ENCODE assay signal across 30 mouse cellular contexts in the genomic region with DNA sequence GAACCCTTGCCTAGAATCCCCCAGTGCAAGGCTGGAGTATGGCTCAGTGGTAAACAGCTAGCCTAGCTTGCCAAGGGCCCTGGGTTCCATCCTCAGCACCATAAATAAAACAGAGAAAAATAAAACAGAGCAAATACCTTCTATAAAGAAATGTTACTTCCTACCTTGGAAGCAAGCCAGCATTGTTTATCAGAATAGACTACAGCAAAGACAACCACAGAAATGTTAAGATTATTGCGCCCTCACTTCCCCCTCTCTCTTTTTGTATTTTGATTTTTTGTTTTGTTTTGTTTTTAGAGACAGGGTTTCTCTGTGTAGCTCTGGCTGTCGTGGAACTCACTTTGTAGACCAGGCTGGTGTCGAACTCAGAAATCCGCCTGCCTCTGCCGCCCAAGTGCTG. TPM values are rescaled to one million over a fixed set of nuclear protein-coding genes. Genes with fewer than 3 reads are reported as not detected.
"Had no signal": no experiment of that assay in that cellular context is flagged by ENCODE, and none has a peak within 500 bp of the region (broad histone marks: within the 10 kb centered on the region; RNA-seq: fewer than 3 reads in every experiment).

No protein-coding gene starts in this region.

- H3K4me3 ChIP-seq: embryonic facial prominence, embryonic 10.5 days; embryonic facial prominence, embryonic 12.5 days; embryonic facial prominence, embryonic 13.5 days; embryonic facial prominence, embryonic 15.5 days; erythroblast, embryonic 14.5 days; forebrain, embryonic 10.5 days; forebrain, embryonic 12.5 days; forebrain, embryonic 13.5 days; forebrain, embryonic 15.5 days; gastrocnemius, adult 2 months; heart, adult 2 months had no signal

- DNase-seq: cerebellum, postnatal 10 days; cerebellum, postnatal 14 days; cerebellum, postnatal 36 days; embryo, embryonic 11 days; forebrain, postnatal 0 days; gastrocnemius, adult 2 months; gastrocnemius, postnatal 10 days; gastrocnemius, postnatal 14 days; gastrocnemius, postnatal 25 days; gastrocnemius, postnatal 36 days; heart, adult 11 months; heart, adult 18-20 months; heart, adult 2 months had no signal

- H3K27ac ChIP-seq: embryonic facial prominence, embryonic 10.5 days; embryonic facial prominence, embryonic 12.5 days; embryonic facial prominence, embryonic 13.5 days; embryonic facial prominence, embryonic 15.5 days; forebrain, embryonic 10.5 days; forebrain, embryonic 12.5 days; forebrain, embryonic 13.5 days; forebrain, embryonic 15.5 days; gastrocnemius, adult 2 months; heart, adult 2 months had no signal

- H3K9me3 ChIP-seq: embryonic facial prominence, embryonic 10.5 days; embryonic facial prominence, embryonic 12.5 days; embryonic facial prominence, embryonic 13.5 days; embryonic facial prominence, embryonic 15.5 days; forebrain, embryonic 10.5 days; forebrain, embryonic 12.5 days; forebrain, embryonic 13.5 days; forebrain, embryonic 15.5 days had no signal

- H3K36me3 ChIP-seq: embryonic facial prominence, embryonic 10.5 days; embryonic facial prominence, embryonic 12.5 days; embryonic facial prominence, embryonic 15.5 days had no signal

- H3K9ac ChIP-seq: embryonic facial prominence, embryonic 12.5 days; embryonic facial prominence, embryonic 13.5 days; embryonic facial prominence, embryonic 15.5 days; forebrain, embryonic 12.5 days; forebrain, embryonic 13.5 days; forebrain, embryonic 15.5 days; forebrain, postnatal 0 days had no signal

RNA-seq across cellular contexts. Expression of a gene that starts 12.1 kb away (rescaled TPM):
- polyA plus RNA-seq: embryonic facial prominence, embryonic 10.5 days; embryonic facial prominence, embryonic 11.5 days; forebrain, embryonic 10.5 days; forebrain, embryonic 11.5 days; forebrain, embryonic 12.5 days; forebrain, embryonic 14.5 days had no signal

RNA-seq across cellular contexts. Expression of a gene that starts 15.4 kb away (rescaled TPM):
- total RNA-seq: granulocyte monocyte progenitor cell, adult 5-6 weeks had no signal

RNA-seq across cellular contexts. Expression of a gene that starts 17.9 kb away (rescaled TPM):
- total RNA-seq: common myeloid progenitor, adult 5-6 weeks; gastrocnemius, postnatal 10 days; gastrocnemius, postnatal 14 days; gastrocnemius, postnatal 25 days; gastrocnemius, postnatal 4 days; granulocyte monocyte progenitor cell, adult 5-6 weeks; heart, adult 18-20 months; heart, adult 8-10 months had no signal
- polyA plus RNA-seq: embryonic facial prominence, embryonic 10.5 days; embryonic facial prominence, embryonic 11.5 days; embryonic facial prominence, embryonic 12.5 days; embryonic facial prominence, embryonic 13.5 days; erythroblast, embryonic 14.5 days; gonadal fat pad, adult 2 months had no signal
